Mouse (Mus musculus) left cerebral cortex, postnatal 36 days (tissue): ENCODE measurements around the gene Grid2. TPM values are rescaled to one million over a fixed set of nuclear protein-coding genes. Genes with fewer than 3 reads are reported as not detected.
A peak's percentile ranks its signal among the peaks of the same experiment; 100 is the strongest.

Source experiments
- DNase-seq, 2 experiments: peaks; one replicate each; pipeline ENCODE4 v3.0.0; 2021 to 2022; ENCODE audit warnings: low spot score in 2 of 2, mixed read lengths in 1 of 2
- intact Hi-C: fragments of 180-260 bp; cut with DNase I; formaldehyde crosslinking; loops from one replicate; pipeline ENCODE4 v1.15.1; 2025
- total RNA-seq, 2 experiments: library from RNA; stranded (reverse); gene quantifications; 2 replicates each; pipeline ENCODE4 v1.2.3; 2021

Grid2 gene
- total RNA-seq, 2 experiments from 2014 or later, result 18.9 to 21.9 TPM

DNA sequence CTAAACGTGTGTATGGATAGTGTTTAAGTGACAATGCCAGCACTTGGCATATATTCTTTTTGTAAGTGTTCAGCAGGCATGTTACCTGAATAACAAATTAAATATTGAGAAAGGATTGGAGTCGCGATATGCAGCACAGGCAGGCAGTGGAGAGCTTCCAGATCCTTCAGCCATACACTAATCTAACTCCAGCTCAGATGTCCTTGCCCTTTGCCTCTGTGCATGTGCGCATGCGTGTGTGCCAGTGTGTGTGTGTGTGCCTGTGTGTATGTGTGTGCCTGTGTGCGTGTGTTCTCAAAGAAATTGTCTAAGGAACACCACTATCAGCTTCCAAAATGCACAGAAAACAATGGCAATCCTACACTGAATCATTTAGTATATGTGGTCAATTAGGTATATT lies 708.6 kb downstream of the Grid2 start:
- no peak for DNase-seq
- intact Hi-C loops, result no loop called here

DNA sequence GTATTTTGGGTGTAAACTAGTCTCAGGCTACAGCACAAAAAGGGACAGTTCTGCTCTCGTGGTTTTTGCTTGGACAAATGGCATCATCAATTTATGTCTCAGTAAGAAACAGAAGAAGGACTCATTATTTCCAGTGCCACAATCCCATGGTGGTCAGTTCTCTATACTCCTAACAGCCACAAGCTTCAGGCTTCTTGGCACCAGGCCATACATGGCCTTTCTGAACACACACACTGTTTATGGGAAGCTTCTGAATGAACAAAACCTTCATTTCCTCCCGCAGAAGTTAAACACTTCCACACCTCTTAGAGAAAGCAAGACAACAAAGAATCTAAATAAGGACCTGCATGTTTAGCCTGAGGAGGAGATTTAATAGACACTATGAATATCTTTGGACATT lies 709.1 kb downstream of the Grid2 start:
- no peak for DNase-seq
- intact Hi-C loops, result no loop called here

DNA sequence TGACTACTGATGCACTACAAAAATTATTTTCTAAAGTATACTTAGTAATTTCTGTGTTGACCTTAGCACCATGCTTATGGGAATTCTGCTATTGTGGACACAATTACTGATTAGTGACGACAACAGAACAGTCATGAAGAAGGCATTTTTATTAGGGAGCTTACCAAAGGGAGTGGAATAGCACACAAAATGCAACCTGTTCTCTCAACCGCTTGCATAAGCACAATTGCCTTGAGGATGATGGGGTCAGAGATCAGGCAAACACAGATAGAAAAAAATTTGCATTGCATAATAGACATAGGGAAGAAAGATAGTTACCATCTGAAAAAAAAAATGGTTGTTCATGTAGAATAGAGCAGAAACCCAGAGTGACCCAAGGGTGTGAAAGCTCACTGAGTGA lies 790.4 kb downstream of the Grid2 start:
- no peak for DNase-seq
- intact Hi-C loops, result no loop called here

DNA sequence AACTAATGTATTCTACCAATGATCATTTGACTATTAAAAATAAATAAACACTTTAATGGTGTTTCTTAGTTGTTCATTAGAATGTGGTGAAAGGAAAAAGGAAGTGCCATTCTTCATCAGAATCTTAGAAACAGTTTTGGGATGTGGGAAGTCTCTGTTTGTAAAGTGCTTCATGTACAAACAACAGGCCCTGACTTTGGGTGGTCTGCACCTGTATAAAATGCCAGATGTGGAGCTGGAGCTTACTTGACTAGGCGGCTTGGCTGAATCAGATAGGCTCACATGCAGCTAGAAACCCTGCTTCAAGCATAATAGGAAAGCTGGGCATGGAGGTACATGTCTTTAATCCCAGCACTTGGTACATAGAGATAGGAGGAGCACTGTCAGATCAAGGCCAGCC lies 791.1 kb downstream of the Grid2 start:
- DNase-seq, result no peak
- intact Hi-C loops, result no loop called here

DNA sequence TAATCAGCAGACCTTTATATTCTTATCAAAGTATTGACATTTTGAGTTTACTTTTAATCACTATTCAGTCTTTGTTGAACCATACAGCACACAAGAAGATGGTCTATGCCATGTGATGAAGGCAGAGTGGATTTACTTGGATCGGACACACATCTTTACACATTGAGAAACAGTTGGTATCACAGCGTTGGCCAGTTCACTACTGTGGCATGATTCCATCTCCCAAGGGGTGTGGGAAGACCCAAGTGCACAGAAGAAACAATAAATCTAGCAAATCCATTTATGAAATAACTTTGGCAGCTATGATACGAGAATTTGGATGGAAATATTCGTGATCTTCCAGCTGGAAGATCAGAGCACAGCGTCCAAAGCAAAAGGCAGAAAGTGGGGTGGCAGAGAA lies 792.3 kb downstream of the Grid2 start:
- DNase-seq, result no peak
- intact Hi-C loops, result no loop called here

DNA sequence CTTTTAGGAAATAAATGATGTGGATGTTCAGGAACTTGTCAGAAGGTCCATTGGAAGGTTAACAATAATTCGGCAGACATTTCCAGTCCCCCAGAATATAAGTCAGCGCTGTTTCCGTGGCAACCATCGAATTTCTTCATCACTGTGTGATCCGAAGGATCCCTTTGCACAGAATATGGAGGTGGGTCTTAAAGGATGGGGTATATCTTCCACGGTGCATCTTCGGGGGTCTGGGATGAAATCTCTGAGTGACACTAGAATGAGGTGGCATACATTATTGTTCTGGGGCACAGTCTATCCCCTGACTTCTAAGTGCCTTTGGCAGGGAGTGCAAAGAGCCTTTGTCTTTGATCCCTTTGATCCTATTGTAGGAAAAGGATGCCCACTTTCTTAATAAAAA lies 808.2 kb downstream of the Grid2 start:
- DNase-seq, result no peak
- intact Hi-C loops, result no loop called here

DNA sequence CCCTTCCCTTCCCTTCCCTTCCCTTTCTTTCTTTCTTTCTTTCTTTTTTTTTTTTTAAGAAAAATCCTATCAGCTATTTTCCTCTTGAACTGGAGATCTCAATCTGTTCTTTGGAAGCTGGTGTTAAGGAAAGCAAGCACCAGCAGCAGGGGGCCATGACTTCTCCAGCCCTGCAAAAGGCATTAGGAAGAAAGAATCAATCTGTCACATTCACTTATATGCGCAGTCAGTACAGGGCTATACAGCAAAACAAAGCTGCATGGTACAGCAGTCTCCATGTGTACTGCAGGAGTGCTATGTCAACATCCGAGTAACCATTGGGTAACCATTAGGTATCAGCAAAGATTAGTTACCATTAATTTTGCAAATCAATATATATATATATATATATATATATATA lies 809.0 kb downstream of the Grid2 start:
- DNase-seq, result no peak
- intact Hi-C loops, result no loop called here

DNA sequence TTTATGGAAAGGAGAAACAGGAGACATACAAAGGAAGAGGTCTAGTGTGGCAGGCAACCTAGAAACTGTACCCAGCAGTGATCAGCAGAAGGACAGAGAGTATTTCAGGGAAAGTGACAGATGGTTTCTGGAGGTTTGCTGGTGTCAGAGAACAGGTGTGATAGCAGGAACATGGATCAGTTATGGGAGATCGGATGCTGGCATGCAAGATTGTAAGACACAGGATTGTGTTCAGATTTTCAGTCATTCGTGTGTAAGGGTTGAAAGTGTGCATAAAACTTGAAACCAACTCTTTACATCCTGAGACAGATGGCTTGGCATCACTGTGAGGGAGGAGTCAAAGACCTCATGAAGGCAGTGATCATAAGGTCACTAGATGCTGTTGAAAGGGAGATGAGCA lies 817.7 kb downstream of the Grid2 start:
- DNase-seq, result no peak
- intact Hi-C loops, result no loop called here

DNA sequence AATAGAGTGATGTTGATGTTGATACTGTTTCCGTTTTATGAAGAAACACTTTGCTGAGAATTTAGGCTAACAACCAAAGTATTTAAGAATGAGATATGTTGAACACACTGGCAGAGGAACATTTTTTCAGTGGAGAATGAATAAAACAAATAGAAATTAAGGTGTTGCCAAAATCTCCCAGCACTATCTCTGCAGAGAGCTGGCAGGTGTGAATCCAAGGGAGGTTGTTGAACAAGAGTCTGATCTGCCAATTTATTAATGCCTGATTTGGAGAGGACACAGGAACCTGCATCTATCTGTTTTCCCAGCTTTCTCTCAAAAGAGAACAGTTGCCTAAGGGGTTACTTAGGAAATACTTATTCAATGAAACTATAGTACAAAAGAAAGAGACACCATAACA lies 822.2 kb downstream of the Grid2 start:
- intact Hi-C loops, result no loop called here
- DNase-seq, result no peak

DNA sequence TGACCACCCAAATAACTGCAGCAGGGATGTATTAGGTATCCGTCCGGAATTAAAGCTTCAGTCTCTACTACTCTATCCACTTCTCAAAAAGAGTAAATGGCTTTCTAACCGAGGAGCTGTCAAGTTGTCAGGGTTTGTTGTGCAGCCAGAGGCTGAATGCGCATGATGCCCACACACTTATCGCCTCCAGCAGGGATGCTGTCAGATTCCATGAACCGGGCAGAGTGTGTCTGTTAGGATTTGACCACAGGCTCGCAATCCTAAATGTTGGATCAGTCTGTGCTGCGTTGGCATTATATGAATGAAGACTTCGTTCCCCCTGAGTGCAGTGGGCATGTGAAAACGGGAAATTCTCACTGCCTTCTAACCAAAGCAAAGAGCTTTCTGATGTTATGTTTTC lies 843.0 kb downstream of the Grid2 start:
- no peak for DNase-seq
- intact Hi-C loops, result no loop called here

DNA sequence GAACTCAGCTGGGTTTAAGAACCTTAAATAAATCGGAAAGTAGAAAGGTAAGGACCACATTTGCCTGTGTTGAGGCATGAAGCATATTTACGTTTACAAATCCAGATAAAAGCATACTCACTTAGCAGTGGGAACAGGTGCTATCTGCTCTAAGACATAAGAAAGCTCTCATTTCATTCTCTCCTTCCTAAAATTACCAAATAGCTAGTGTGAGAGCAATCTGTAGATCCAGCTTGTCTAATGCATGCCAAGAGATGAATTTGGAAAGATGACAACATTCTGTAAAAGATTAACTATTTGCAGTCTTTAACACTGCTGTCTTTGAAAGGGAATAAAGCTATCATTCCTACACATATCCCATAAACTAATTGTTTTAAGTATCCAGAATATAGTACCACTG lies 858.9 kb downstream of the Grid2 start:
- no peak for DNase-seq
- intact Hi-C loops, result no loop called here

DNA sequence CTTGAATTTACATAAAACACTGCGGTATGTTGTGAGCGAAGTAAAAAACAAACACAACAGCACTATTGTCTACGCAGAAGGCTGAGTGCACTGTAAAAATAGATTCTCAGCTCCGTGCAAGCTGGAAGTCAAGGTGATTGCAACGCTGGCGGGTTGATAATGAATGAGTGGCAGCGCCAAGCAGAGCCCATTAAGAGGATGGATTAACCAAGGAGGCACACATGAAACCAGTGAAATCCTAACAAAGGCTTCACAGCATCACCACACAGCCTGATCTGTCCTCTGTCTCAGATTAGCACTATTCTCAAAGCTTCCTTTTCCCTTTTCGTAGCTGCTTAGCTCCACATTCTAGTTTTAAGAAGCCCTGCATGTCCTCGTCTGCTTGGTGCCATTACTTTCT lies 880.6 kb downstream of the Grid2 start:
- DNase-seq, result no peak
- intact Hi-C loops, result no loop called here

DNA sequence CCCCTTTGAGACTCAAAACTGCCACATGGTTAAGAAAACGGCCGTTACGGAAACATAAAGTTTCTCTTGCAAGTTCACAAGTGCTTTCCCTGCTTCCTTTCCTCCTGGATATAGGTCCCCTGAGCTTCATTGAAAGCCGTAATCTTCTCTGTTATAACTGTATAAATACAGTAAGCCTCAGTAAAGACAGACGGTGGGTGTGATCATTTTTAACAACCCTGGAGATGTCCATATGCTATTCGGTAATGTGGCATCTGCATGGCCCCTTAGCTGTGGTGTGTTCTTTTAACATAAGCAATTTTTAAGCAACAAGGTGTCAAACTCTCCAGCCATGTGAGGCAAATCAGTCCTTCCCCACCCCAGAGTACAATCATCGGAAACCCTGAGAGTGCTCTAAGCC lies 892.9 kb downstream of the Grid2 start:
- DNase-seq, result no peak
- intact Hi-C loops, result no loop called here

DNA sequence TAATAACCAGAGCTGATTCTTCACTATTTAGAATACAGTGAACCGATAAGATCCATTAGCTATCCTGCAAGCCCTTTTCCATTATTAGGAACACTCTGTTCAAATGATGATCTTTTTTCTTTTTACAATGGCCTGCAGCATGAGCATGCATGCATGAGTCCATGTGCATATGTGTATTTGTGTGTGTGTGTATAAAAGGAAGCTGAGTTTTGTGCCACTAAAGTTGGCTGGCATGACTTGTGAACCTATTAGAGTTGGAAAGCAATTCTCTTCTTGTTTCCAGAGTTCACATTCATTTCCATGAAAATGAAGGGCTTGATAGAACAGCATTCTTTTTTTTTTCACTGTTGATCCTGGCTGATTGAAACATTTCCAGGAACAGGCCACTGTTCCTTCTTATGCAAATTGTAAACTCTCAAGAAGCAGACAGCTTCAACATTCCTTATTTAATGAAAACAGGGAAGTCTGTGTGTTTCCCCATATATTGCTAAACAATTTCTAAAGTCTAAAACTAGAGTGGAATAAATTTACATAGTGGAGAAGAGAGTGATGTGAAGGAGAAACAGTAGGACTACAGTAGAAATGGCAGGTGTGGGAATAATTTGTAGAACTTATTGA lies 919.4 kb downstream of the Grid2 start:
- intact Hi-C loops, result no loop called here

DNA sequence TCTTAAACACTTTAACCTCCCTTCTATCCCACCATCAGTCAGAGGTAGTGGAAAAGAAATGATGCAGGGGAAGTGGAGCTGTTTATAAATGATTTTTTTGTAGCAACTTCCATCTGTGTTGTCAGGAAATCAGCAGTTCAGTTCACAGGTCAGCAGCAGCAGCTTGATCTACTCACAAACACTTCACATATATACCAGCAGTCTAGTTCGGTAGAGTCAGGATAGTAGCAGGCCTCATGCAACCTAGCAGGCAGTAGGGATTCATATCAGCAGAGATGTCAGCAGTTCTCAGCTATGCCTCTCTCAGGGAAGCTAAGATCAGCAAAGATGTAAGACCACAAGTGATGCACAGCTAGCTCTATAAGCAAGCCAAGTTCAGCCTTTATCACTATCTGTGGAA lies 938.0 kb downstream of the Grid2 start:
- no peak for DNase-seq

More for the DNA sequence above, 919.4 kb downstream of the Grid2 start:
- no peak for DNase-seq

DNA sequence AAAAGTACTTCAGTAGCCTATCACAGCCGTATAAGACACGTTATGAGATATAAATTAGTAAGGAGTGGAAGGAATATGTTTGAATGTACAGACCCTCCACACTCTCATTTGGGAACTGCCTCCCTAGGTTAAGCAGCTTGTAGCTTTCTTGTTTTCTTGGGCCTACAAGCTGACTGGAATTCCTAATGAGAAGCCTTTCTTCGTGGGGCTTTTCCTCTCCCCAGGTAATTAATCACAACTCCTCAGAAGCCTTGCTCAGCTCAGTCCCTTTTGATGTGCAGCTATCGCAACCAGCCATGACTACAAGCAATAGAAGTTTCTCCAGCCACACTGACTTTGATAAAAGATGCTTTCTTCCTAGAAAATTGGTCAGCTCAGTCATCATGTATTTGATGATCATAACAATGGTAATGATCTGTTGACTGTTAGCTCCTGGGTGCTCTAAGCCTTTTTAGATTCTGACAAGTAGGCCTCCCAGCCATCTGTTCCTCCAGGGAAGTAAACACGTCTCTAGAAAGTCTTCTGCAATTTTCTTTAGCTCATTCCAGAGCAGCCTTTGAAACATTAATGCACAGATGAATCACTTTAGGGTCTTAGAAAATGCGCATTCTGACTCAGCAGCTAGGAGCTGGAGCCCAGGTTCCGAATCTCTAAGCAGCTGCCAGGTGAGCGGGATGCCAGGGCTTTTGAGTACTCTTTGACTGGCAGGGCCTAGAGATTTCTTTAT lies 946.9 kb downstream of the Grid2 start:
- peak; percentile 9 to 10 for DNase-seq

More for the DNA sequence above, 938.0 kb downstream of the Grid2 start:
- intact Hi-C loops, result no loop called here

DNA sequence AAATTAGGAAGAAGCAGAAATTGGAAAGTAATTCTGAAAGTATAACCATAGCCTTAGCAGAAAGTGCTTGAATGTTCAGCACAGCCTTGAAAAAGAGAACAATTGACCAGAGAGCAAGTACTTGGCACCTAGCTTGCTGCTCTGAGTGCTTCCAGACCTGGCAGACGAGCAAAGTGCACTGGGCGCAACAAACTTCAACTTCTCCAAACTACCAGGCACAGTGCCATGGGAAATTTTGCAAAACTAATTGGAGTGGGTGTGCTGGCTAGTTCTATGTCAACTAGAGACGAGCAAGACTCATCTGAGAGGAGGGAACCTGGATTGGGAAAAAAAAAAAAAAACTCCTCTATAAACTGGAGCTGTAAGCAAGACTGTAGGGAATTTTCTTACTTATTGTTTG lies 980.7 kb downstream of the Grid2 start:
- intact Hi-C loops, result no loop called here

More for the DNA sequence above, 946.9 kb downstream of the Grid2 start:
- intact Hi-C loops, result no loop called here

DNA sequence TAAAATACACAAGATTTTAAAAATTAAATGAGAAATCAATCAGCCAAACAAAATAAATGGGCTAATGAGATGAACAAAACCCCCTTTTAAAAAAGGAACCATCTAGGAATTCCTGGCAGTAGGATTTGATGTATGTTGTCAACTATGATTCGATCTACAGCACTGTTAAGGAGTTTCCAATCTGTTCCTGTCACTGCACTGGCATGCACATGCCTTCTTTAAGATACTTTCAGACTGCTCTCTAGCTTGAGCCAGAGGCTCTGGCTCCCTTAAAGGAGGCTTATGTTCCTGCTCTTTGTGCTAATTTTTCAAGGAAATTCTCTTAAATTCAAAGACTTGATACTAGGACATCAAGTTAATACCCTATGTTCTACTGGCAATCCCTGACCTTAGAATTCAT lies 984.9 kb downstream of the Grid2 start:
- intact Hi-C loops, result no loop called here
- DNase-seq, result no peak

More for the DNA sequence above, 980.7 kb downstream of the Grid2 start:
- DNase-seq, result no peak

DNA sequence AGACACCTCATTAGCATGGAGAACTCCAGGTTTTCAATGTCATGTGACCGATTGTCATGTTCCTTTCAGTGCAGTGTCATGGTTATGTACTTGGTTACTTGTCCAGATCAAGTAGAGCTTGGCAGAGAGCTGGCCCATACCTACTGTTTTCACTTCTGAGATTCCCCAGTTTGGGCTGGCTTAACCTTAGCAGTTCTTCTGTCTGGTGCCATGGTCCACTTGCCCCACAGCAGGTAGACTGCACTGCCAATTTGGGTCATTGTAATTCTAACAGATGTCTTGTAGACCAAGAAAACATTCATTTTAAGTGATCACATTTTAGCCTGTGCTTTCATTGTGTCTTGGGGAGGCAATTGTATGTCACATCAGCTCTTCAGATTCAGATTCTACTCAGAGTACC lies 990.3 kb downstream of the Grid2 start:
- intact Hi-C loops, result no loop called here
- DNase-seq, result no peak

DNA sequence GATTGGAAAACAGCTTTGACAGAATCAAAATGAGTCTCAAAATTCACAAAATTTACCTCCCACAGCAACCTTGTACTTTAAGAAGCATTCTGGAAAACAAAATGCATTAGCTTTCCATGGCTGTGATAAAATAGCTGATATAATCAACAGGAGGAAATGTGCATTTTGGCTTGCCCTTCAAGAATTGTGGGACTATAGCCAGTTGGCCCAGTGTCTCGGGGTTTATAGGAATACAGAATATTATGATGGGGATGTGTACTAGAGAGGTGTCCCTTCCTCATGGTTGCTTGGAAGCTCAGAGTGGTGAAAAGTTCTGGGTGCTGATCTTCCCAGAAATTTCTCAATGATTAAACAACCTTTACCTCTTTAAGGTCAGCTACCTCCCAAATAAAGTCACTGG lies 995.4 kb downstream of the Grid2 start:
- no peak for DNase-seq
- intact Hi-C loops, result no loop called here

DNA sequence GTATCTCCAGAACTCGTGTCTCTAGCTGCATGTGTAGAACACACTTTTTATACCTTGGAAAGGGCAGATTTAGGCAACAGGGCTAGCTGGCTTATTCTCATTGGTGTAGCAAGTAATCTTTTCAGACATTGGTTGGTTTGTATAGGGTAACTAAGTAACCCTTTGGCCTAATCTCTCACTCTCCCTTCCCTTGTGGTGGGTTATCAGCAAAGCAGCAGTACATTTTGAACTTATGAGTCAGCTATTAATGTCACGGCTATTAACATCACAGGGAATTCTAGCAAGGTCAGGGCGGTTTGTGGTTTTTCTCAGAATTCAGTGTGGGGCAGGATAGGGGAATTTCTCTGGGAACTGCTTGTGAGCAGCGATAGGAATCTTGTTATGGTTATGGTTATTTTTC lies 1007.8 kb downstream of the Grid2 start:
- no peak for DNase-seq
- intact Hi-C loops, result no loop called here

DNA sequence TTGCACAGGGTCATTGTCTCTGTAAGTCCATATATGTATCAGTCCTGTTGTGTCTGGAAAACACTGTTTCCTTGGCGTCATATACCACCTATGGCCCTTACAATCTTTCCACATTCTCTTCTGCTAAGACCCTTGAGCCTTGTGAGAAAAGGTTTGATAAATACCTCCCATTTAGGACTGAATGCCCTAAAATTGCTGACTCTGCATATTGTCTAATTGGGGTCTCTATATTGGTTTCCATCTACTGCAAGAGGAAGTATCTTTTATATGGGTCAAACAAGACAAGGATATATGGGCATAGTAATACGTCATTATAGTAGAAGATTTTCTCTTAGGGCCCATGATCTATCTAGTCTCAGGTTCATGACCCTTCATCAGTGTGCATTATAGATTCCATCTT lies 1008.5 kb downstream of the Grid2 start:
- DNase-seq, result no peak
- intact Hi-C loops, result no loop called here
